Mouse (Mus musculus) cerebral cortex, adult 2 months (tissue): ENCODE results near the gene Ash1l.

Source experiments
- WGBS: fragments of 180-500 bp; shearing (Covaris S2); methylation state at CpG from one replicate; pipeline ENCODE4 v1.1.7; 2018; 5-methylcytosine and 5-hydroxymethylcytosine counted together

Ash1l gene

GRCm38 (mm10) chr3:89094021-89094420 is 143.6 kb downstream of the Ash1l start:
- 81% methylated on average over 10 of the region's 10 CpGs for WGBS

GRCm38 (mm10) chr3:89100811-89101210 is 150.4 kb downstream of the Ash1l start, which contains the start of gene Gm43738:
Gm43738 (minus strand) TSS chr3:89101099.
- 10% methylated on average over 7 of the region's 7 CpGs for WGBS

GRCm38 (mm10) chr3:89101459-89101811 is 151.0 kb downstream of the Ash1l start:
- under 1% methylated on average over 19 of the region's 19 CpGs for WGBS

GRCm38 (mm10) chr3:89101812-89102494 is 151.5 kb downstream of the Ash1l start, which contains the start of gene Fdps:
Fdps (minus strand) TSS chr3:89101959.
- under 1% methylated on average over 26 of the region's 26 CpGs for WGBS

GRCm38 (mm10) chr3:89102495-89103290 is 152.3 kb downstream of the Ash1l start:
- 60% methylated on average over 12 of the region's 12 CpGs for WGBS

- WGBS: 70% methylated on average over 4 of the region's 4 CpGs
Observed at GRCm38 (mm10) chr3:89103291-89103595, 152.8 kb downstream of the Ash1l start.

GRCm38 (mm10) chr3:89107545-89107944 is 157.1 kb downstream of the Ash1l start:
- WGBS: 75% methylated on average over 3 of the region's 3 CpGs

GRCm38 (mm10) chr3:89108146-89108545 is 157.7 kb downstream of the Ash1l start:
- 64% methylated on average over 1 of the region's 1 CpGs for WGBS

GRCm38 (mm10) chr3:89113058-89113457 is 162.6 kb downstream of the Ash1l start:
- 90% methylated on average over 4 of the region's 4 CpGs for WGBS

GRCm38 (mm10) chr3:89115522-89115921 is 165.1 kb downstream of the Ash1l start:
- 10% methylated on average over 2 of the region's 2 CpGs for whole genome bisulfite sequencing

- WGBS: 88% methylated on average over 2 of the region's 2 CpGs
Observed at GRCm38 (mm10) chr3:89123313-89123712, 172.9 kb downstream of the Ash1l start.

- WGBS: 74% methylated on average over 3 of the region's 3 CpGs
Observed at GRCm38 (mm10) chr3:89124241-89124640, 173.8 kb downstream of the Ash1l start.

- WGBS: 93% methylated on average over 3 of the region's 3 CpGs
Observed at GRCm38 (mm10) chr3:89125981-89126380, 175.6 kb downstream of the Ash1l start.
